Mouse (Mus musculus) erythroblast, adult 5-6 weeks (primary cell): Measurements from ENCODE around the gene Plpp7. TPM values are rescaled to one million over a fixed set of nuclear protein-coding genes. Genes with fewer than 3 reads are reported as not detected.
A peak's percentile ranks its signal among the peaks of the same experiment; 100 is the strongest.

Source experiments
- ATAC-seq: replicated peaks from 2 replicates; pipeline ENCODE4 v1.8.0; 2016; ENCODE audit warnings: moderate number of reproducible peaks, mild to moderate bottlenecking, moderate TSS enrichment, inconsistent platforms; ENCODE audit not compliant: poor library complexity, low FRiP score, severe bottlenecking
- total RNA-seq, 2 experiments: library from RNA; stranded (forward) in 1 of 2; stranded (reverse) in 1 of 2; fragments of 150-400 nt in 1 of 2; fragments of 200-764, 138-1000 nt in 1 of 2; gene quantifications; 2 replicates each; pipeline versions ENCODE4 v1.2.3 to v1.2.4; 2015 to 2017; ENCODE audit warnings: low replicate concordance in 2 of 2

Gene Plpp7
- total RNA-seq, 2 experiments from 2014 or later, result 0.60 TPM; not detected in 1

DNA sequence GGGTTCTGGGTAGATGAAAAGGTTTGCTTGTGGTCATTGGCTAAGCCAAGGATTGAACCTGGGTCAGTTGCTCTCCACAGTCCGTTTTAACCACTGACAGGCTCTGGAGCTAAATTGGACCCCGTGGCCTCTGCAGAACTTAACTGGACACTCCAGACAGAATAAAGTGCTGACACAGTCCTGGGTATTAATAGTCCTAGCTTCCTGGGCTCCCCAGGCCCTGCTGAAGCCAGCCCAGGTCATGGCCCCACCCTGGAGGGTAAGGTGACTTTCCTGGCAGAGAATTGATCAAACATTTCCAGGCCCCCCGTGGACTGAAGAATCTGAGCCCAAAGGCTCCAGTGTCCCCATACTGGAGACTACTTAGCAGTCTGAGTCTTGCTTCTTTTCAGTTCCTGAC, 3.4 kb upstream of the Plpp7 start:
- ATAC-seq, result no peak

DNA sequence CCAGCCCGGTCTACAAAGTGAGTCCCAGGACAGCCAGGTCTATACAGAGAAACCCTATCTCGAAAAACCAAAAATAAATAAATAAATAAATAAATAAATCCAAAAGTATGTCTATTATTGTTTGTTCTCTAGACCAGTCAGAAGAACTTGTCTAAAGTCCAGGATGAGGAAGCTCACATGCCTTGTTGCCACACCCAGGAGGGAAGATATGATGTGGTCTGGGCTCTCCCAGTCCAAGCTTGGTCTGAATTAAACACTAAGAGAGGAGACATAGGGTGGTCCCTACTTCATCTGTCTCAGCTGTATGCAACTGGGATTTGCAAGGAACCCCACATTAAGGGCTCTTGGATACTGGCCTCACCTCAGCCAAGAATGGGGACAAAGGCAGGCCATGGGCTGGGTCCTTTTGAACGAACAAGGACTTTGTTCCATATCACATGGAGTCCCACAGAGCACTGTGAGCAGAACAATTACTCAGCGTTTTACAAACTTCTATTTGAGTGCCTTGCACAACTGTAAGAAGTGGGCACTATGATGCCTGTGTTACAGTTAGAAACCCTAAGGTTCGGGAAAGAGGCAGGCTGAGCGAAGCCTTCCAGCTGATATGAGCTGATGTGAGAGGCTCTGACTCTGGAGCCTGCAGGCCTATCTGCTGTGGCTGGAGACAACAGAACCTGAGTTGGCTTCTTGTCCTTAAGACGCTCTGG, 1.2 kb upstream of the Plpp7 start:
- ATAC-seq, result 0 out of 2 replicates have a peak, but pooled peaks have one; percentile 20

DNA sequence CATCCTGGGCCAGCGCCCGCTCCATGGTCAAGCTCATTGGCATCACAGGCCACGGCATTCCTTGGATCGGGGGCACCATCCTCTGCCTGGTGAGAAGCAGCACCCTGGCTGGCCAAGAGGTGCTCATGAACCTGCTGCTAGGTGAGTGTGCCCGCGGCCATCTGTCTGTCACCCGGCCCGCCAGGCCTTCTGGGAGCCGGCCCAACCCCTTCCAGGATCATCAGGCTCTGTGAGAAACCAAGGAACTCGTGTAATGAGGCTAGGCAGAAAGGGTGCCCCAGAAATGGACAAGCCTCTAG, 743 bp downstream of the Plpp7 start:
- no peak for ATAC-seq

DNA sequence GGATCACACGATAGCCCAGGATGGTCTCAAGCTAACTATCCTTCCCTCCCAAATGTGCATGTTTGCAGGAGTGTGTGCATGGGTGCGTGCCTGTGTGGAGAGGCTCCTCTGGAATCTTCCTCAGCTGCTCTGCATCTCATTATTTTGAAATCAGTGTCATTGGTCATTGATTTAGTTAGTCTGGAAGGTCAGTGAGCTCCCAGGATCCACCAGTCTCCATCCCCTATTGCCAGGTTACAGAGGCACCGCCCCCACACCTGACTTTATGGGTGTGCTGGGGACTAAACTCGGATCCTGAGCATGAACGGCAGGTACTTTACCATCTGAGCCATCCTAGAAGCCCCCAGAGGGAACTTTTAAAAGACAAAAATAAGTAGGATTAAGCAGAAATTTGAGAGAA, 7.6 kb downstream of the Plpp7 start:
- ATAC-seq, result no peak

DNA sequence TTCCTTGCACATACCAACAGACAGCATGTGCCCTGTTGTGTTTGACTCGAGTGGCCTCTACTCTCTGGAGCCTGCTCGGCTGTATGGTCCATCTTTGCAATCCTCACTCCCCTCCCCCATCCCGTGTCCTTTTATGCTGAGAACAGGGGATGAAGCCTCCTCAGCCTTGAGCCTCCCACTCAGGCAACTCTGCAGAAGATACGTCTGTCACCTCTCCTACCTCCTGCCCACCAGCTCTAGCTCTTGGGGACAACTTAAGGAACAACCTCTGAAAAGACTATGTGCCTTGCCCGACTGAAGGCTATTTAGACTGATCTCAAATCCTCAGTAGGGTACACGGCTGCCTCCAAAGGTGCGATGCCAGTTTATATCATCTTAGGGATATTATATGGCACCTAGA, 8.2 kb downstream of the Plpp7 start:
- no peak for ATAC-seq

DNA sequence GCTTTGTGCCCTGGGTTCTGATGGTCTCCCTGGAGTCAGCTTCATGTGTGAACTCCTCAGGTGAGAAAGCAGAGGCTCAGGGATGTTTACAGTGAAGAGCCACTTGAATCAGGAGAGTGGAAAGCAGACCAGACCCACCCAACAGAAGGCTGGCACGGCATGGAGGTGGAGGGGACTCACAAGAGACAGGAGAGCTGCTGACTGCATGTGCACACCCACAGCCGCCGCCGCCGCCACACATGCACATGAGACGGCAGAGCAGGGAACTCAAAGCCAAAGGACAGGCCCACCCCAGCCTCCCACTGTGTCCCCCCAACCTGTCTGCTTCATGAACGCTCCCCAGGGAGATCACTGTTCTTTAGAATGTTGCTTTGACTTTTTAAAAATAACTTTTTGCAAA, 8.8 kb downstream of the Plpp7 start:
- ATAC-seq, result no peak

DNA sequence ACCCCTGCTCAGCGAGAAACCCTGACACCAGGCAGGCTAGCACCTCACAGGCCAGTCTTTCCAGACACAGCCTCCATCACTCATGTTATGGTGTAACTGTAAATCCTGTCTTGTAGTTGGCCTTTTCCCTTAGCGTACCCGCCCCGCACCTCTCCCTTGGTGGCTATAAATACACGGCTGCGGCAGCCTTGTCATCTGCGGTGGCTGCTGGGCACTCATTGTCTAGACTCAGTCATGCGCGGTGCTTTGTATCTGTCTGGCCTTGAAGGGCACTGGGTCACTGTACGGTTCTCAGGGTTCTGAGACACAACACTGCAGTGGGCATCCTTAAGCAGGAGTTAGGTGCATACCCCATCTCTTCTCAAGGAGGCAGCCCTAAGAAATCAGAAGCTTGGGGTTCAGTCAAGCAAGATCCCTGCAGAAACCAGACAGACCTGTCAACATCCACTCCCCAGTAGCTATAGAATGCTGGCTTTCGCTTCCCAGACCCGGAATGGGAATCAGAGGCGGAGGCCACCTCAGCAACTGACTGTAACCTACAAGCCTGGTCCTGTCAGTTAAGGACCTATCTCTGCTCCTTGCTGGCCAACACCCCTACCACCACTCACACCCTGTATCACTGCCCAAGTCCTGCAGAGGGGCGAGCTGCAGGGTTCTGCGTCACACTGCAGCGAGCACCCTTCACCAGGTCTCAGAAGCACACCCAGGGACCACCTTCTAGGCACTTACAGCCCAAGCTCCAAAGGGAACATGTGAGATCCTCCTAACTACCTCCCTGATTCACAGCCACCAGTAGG, 10.0 kb downstream of the Plpp7 start:
- 0 out of 2 replicates have a peak, but pooled peaks have one; percentile 9 for ATAC-seq

DNA sequence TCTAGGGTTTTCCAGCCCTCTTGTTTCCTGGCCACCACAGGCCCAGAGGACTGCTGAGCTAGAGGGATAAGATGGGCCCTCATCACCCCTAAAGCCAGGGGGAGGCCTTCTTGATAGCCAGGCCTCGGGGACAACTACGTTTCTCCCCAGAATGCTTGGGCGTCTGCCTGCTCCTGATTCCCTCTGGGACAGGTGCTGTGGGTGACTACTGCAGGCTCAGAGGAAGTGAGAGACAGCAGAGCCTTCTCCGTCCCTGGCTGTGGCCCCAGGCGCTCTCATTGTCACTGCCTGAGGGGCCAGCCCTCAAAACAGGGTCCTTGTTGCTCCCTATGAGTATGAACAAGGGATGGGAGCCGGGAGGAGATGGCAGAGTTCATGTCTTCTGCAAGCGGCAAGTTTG, 10.6 kb downstream of the Plpp7 start:
- no peak for ATAC-seq

DNA sequence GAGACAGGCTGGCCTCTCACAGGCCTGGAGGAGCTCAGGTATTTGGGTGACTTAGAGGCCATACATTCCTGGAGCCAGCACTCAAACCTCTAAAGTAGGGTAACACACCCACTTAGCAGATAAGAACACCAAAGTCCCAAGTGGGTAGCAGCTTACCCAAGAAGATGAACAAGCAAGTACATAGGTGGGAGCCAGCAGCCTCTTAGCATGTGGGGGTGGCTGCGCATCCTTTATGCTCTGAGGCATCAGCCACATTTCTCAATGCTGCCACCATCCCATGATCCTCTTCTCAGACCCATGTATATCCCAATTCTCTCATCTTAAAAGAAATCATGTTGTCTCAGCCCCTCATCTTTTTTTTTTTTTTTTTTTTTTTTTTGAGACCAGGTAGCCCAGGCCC, 15.9 kb downstream of the Plpp7 start:
- no peak for ATAC-seq

DNA sequence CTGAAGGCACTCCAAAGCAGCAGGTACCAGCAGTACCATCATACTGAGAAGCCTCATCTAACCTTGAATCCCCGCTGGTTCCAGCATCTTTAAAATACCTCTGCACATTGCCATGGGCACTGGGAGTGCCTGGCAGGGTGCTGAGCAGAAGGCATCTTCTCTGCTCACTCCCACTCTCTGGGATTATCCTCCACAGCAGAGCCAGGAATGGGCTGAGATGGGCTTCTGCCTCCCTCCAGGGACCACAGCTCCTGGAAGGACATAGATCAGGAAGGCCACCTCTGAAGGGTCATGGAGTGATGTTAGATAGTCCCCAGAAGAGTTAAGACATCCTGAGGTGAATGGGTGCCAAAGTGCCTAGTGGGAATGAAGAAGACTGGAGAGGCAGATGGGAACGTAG, 17.2 kb downstream of the Plpp7 start:
- ATAC-seq, result no peak

DNA sequence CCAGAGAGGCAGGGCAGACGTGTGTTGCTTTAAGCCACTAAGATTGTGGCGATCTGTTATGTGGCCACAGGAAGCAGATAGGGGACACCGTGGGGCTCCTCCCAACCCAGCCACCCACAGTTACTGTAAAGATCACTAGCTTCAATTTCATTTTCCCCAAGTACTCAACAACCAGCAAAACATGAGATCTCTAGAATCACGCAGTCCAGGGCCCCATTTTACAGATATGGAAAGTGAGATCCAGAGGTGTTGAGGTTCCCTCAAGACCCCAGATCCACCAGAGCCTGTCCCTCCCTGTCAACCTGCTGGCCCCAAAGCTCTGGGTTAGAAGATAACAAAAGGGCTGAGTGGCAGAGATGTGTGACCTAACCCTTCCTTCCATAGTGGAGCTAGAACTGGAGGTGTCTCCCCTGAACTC, 20.5 kb downstream of the Plpp7 start:
- peak; percentile 84 for ATAC-seq

DNA sequence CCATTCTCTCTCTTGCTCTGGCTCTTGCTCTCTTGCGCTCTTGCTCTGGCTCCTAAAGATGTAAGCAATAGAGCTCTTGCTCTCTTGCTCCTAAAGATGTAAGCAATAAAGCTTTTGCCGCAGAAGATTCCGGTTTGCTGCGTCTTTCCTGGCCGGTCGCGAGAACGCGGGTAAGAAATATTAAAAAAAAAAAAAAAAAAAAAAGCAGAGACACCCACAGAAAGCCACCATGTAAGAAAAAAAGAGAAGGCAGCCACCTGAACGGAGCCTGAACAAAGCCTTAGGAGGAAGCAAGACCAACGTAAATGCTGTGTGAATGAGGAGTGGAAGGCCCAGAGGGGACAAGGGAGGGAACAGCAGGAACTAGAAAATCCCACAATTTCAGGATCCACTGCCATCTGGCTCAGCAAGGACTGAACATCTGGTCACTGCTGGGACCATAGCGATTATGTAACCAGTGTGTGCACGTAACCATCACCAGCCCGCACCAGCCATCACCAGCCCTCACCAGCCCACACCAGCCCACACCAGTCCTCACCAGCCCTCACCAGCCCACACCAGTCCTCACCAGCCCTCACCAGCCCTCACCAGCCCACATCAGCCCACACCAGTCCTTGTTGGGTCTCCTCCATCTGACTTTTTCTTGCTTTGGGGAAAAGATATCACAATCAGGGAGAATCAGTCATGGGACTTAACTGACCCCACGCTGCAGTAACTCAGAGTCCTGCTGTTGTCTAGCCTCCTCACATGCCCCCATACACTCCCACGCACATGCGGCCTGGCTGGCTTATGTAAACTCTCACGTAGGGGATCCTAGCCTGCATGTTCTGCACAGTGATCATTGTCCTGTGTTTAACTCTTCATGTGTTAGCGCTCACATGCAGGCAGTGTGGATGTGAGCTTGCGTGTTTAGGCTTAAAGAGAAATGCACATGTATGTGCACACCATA, 24.7 kb downstream of the Plpp7 start:
- 0 out of 2 replicates have a peak, but pooled peaks have one; percentile 20 for ATAC-seq

DNA sequence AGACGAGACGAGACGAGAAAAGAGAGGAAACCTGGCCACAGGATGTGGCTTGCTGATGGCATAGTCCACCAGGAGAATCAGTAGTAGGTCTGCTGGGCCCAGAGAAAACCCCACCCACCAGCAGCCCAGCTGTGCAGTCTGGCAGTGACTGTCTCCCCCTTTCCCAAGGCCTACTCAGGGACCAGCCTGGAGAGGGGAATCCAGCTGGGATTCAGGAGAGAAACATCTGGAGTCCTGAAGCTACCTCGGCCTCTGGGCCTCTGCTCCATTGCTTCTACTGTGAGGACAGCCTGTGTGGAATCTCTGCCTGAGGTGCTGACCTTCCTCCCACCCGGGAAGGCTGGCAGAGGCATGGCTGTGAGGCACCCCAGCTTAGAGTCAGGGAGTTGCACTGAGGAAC, 25.8 kb downstream of the Plpp7 start:
- ATAC-seq, result peak; percentile 76

DNA sequence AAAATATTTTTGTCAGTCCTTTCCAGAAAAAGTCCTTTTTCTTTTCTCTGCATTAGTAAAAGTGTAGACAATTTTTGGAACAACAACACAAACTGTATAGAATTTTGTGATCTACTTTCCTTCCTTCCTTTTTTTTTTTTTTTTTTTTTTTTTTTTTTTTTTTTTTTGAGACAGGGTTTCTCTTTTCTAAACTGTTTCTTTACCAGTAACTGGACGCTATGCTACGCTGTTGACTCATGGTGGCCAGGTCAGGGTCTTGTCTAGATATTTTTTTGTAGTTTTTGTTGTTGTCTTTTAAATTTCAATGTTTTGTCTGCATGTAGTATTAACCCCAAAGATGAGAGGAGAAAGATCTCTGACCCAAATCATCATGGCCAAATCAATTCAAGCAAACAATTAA, 26.5 kb downstream of the Plpp7 start:
- ATAC-seq, result no peak

DNA sequence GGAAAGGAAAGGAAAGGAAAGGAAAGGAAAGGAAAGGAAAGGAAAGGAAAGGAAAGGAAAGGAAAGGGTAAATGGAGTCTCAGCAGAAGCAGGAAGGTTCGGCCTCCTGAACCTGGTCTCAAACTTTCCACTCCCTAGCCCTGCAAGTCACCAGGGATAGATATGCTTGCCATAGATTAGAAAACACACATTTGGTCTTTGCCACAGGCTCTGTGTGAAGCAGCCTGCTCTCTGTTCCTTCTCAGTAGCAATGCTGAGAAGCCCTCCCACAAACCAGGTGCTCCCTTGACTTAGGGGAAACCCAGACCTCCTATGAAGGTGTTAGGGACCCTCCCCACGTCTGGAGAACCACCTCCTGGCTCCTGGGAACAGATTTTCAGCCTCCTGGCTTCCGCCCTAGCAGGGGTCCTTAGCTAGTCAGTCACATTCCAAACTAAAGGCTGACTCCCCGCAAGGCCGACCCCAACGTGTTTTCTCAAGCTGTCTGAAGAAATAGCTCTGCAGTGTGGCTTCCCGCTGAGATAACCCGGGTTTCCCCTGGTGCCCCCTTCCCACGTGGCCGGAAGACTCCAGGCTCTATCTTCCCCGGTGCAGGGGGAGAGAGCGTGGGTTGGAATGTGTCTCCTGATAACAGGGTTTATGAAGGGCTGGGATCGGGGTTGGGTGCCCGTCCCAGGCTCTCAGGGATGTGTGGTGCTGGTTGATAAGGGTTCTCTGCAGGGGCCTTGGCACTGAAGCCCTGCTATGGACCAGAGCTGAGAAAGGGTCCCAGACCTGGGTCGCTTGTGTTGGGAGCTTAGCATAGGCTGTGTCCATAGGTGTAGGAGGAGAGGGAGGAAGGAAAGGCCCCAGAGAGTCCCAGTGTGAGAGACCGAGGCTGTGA, 32.6 kb downstream of the Plpp7 start:
- peak; percentile 77 for ATAC-seq

DNA sequence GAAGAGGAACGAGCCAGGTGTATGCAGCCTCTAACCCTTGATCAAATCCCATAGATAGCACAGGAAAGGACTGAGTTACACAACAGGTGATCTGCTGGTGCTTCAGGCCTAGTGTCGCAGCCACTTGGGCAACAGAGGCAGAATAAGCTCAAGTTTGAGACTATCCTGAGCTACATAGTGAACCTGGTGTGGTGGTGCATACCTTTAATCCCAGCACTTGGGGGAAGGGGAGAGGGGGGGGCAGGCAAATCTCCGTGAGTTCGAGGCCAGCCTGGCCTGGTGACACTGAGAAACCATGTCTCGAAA, 33.2 kb downstream of the Plpp7 start:
- ATAC-seq, result peak; percentile 37

DNA sequence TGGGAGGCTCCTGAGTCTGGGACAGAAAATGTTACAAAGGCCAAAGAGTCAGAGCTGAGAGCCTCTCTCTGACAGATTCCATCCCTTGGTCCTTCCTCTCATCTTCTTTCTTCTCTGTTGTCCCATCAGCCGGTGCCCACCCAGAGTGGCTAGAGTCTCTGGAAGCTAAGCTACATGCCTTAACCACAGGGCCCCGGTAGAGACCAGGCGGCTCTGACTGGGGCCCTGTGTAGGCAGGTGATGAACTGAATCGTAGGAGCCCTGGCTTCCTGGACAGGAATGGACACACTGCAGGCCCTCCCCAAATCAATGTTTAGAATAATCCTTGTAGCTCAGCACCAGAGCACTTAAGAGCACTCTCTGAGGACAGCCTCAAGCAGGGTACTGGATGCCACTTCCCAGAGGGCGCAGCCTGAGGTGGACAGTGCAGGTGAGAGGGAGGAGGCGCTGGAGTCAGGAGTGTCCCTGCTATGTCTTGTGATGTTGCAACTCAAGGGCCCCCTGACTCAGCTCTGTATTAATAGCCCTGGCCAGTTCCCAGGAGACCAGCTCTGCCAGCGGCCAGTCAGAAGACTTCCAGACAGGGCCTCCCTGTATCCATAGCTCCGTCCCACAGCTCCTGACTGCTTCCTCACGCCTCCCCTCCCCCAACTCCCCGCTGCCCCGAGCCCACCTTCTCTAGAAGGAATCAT, 34.2 kb downstream of the Plpp7 start:
- ATAC-seq, result no peak

DNA sequence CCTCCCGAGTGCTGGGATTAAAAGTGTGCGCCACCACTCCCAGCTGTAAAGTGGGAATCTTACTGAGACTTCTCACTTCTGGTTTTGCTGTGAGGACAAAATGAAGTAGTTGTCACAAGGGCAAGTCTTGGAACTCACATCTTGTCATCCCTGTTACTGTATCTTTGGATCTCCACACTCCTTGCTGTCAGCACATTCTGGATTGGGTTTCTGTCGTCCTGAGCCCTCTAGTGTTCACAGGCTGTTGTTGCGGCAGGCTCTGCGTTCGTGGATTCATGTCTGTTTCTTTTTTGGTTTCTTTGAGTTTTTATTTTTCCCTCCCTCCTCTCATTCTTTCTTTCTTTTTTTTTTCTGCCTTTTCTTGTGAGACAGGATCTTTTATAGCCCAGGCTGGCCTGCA, 35.1 kb downstream of the Plpp7 start:
- peak; percentile 45 for ATAC-seq

DNA sequence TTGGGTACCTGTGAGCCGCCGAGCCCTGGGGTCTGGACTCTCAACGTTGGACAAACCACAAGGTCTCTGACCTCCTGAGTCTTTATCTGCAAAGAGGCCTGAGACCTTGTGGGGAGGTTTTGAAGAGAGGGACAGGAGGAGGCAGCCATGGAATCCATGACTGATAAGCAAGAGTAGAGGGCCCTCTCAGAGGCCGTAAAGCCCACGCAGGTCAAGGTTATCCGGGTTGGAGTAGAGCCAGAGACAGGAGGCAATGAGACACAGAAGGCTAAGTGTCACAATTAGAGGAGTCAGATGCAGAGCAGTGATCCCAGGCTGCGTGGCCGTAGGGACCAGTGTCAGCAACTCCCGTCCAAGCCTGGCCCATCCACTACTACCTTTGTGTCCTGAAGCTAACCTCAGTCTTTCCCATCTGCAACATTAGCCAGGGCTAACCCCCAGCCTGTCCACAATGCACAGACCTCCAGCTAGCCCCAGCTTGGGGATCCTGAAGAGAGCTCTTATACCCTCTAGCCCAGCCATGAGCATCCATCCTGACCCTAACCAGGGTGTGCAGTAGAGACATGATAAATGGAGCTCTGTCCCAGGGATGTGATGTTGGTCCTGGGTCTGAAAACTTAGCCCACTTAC, 36.0 kb downstream of the Plpp7 start:
- ATAC-seq, result no peak
